Mouse (Mus musculus): ENCODE data around the gene 1700029J07Rik. TPM values are rescaled to one million over a fixed set of nuclear protein-coding genes. Genes with fewer than 3 reads are reported as not detected.
A peak's percentile ranks its signal among the peaks of the same experiment; 100 is the strongest.

1700029J07Rik gene
- 0.16 and 0.36 TPM in 2 replicates for total RNA-seq (2012; rRNA removed)

DNA sequence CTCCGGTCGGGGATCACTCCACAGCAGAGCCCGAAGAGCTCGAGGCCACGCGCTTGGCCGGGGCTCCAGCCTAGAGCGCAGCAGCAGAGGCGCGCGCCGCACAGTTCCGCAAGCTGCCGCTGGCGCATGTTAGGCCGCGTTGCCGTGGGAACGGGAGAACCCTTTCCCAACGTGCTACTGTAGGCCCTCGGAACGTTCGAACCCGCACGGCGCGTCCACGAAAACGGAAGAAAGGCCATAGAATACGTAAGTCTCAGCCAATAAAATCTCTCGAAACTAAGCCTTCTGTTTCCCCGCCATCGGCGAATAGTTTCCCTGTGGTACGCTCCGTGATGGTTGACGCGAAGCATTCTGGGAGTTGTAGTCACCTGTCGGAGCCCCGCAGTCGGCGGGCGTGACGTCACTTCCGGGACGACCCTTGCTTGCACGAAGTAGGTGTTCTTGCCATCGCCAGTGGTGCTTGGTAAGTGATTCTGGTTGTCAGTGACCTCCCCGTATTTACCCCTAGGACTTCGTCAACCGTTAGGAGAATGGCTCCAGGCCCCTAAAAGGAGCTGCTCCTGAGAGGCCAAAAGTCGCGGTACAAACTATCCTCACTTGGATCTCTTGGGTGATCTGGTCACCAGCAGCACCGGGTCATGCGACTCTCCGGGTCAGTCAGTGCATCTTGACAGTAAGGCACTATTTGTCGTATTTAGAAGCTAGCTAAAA lies at the start of gene 1700029J07Rik, which contains the start of gene Ufsp2:
Gene 1700029J07Rik, minus strand, starts transcription at position 127 of the 711 bp plus-strand sequence.
Gene Ufsp2, plus strand, starts transcription at position 403 of the 711 bp plus-strand sequence.
- Histone ChIP-seq H3K9ac (ENCODE audit: insufficient read depth, low read depth, low read length, poor library complexity, severe bottlenecking) (peak within 1 kb of the TSS; percentile 62), H3K27ac (ENCODE audit: insufficient read depth, low read depth, low read length, poor library complexity, severe bottlenecking) (no peak within 1 kb of the TSS), H3K4me3 (ENCODE audit: insufficient read depth in 1 of 2, low read depth in 1 of 2, low read length in 2 of 2, poor library complexity in 1 of 2, severe bottlenecking in 1 of 2) (peak within 1 kb of the TSS; percentile 64 to 86), H3K36me3 (ENCODE audit: control insufficient read depth, insufficient read depth, low read length, poor library complexity, severe bottlenecking) (no peaks in the 10 kb centered on the region; the same call in 1 of the 2 replicates), H3K4me1 (ENCODE audit: control insufficient read depth in 2 of 2, insufficient read depth in 2 of 2, low read length in 2 of 2, poor library complexity in 1 of 2) (no peaks in the 10 kb centered on the region), H3K9me3 (ENCODE audit: control insufficient read depth, insufficient read depth, low read depth, low read length) (no peaks in the 10 kb centered on the region)
- in situ Hi-C loops (cut with MboI; ENCODE audit: low sequenced_read_pairs in 2 of 2, unreplicated experiment in 2 of 2), result no loop called here
- DNase-seq (ENCODE audit: low read depth, low spot score), result peak; percentile 90
- peak; percentile 90 for TF ChIP-seq HCFC1 (IDR thresholded peaks at IDR 0.05; ENCODE audit: borderline replicate concordance, insufficient read depth, low read length)
- TF ChIP-seq ZNF384 (IDR thresholded peaks at IDR 0.05; ENCODE audit: low read depth, low read length), result no peak
- no peak for TF ChIP-seq ZC3H11A (IDR thresholded peaks at IDR 0.05; ENCODE audit: borderline replicate concordance, low read depth, low read length)

DNA sequence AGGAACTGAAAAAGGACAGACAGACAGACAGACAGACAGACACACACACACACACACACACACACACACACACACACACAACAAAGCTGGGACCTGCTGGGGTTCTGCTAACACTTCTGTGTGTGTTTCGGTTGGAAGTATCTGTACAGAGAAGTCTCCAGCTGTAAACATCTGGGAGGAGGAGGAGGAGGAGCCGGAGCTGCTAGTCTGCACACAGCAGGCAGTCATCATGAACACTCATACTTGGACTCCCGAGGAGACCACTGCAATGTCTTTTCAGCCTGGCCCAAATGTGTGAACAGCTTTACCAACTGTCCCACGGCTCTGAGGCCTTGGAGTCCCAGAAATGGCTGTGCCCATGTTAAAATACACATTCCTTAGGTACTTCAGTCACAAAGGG lies 49.3 kb upstream of the 1700029J07Rik start:
- Histone ChIP-seq H3K9ac (ENCODE audit: insufficient read depth, low read depth, low read length, poor library complexity, severe bottlenecking) (no peak overlapping the region), H3K4me3 (ENCODE audit: insufficient read depth in 1 of 2, low read depth in 1 of 2, low read length in 2 of 2, poor library complexity in 1 of 2, severe bottlenecking in 1 of 2) (no peak overlapping the region), H3K27ac (ENCODE audit: insufficient read depth, low read depth, low read length, poor library complexity, severe bottlenecking) (no peak overlapping the region), H3K36me3 (ENCODE audit: control insufficient read depth, insufficient read depth, low read length, poor library complexity, severe bottlenecking) (no peaks in the 10 kb centered on the region), H3K9me3 (ENCODE audit: control insufficient read depth, insufficient read depth, low read depth, low read length) (no peaks in the 10 kb centered on the region), H3K4me1 (ENCODE audit: control insufficient read depth in 2 of 2, insufficient read depth in 2 of 2, low read length in 2 of 2, poor library complexity in 1 of 2) (no peaks in the 10 kb centered on the region)
- in situ Hi-C loops (cut with MboI; ENCODE audit: low sequenced_read_pairs in 2 of 2, unreplicated experiment in 2 of 2), result no loop called here
- TF ChIP-seq MAFK (IDR thresholded peaks at IDR 0.05; ENCODE audit: insufficient read depth, low read depth, low read length), result no peak
- TF ChIP-seq ZNF384 (IDR thresholded peaks at IDR 0.05; ENCODE audit: low read depth, low read length), result no peak
- no peak for TF ChIP-seq HCFC1 (IDR thresholded peaks at IDR 0.05; ENCODE audit: borderline replicate concordance, insufficient read depth, low read length)
- TF ChIP-seq CHD2 (IDR thresholded peaks at IDR 0.05; ENCODE audit: low read depth, low read length), result no peak
- no peak for TF ChIP-seq ZC3H11A (IDR thresholded peaks at IDR 0.05; ENCODE audit: borderline replicate concordance, low read depth, low read length)
- DNase-seq (ENCODE audit: low read depth, low spot score), result no peak

- DNase-seq (ENCODE audit: low read depth, low spot score), result no peak
- TF ChIP-seq MAFK (IDR thresholded peaks at IDR 0.05; ENCODE audit: insufficient read depth, low read depth, low read length), result no peak
- no peak for TF ChIP-seq HCFC1 (IDR thresholded peaks at IDR 0.05; ENCODE audit: borderline replicate concordance, insufficient read depth, low read length)
- no peak for TF ChIP-seq ZC3H11A (IDR thresholded peaks at IDR 0.05; ENCODE audit: borderline replicate concordance, low read depth, low read length)
- TF ChIP-seq CHD2 (IDR thresholded peaks at IDR 0.05; ENCODE audit: low read depth, low read length), result no peak
- TF ChIP-seq ZNF384 (IDR thresholded peaks at IDR 0.05; ENCODE audit: low read depth, low read length), result no peak
- Histone ChIP-seq H3K9ac (ENCODE audit: insufficient read depth, low read depth, low read length, poor library complexity, severe bottlenecking) (no peak overlapping the region), H3K9me3 (ENCODE audit: control insufficient read depth, insufficient read depth, low read depth, low read length) (no peaks in the 10 kb centered on the region), H3K4me3 (ENCODE audit: insufficient read depth in 1 of 2, low read depth in 1 of 2, low read length in 2 of 2, poor library complexity in 1 of 2, severe bottlenecking in 1 of 2) (no peak overlapping the region), H3K4me1 (ENCODE audit: control insufficient read depth in 2 of 2, insufficient read depth in 2 of 2, low read length in 2 of 2, poor library complexity in 1 of 2) (no peaks in the 10 kb centered on the region), H3K36me3 (ENCODE audit: control insufficient read depth, insufficient read depth, low read length, poor library complexity, severe bottlenecking) (no peaks in the 10 kb centered on the region), H3K27ac (ENCODE audit: insufficient read depth, low read depth, low read length, poor library complexity, severe bottlenecking) (no peak overlapping the region)
- in situ Hi-C loops (cut with MboI; ENCODE audit: low sequenced_read_pairs in 2 of 2, unreplicated experiment in 2 of 2), result no loop called here
Observed at GRCm38 (mm10) chr8:46022758-46023157, 47.7 kb upstream of the 1700029J07Rik start.

GRCm38 (mm10) chr8:46022203-46022602 lies 47.2 kb upstream of the 1700029J07Rik start:
- no peaks in the 10 kb centered on the region for H3K9me3 ChIP-seq (ENCODE audit: control insufficient read depth, insufficient read depth, low read depth, low read length)
- DNase-seq (ENCODE audit: low read depth, low spot score), result no peak
- no peak overlapping the region for H3K9ac ChIP-seq (ENCODE audit: insufficient read depth, low read depth, low read length, poor library complexity, severe bottlenecking)
- no peak overlapping the region for H3K4me3 ChIP-seq (ENCODE audit: insufficient read depth in 1 of 2, low read depth in 1 of 2, low read length in 2 of 2, poor library complexity in 1 of 2, severe bottlenecking in 1 of 2)
- H3K4me1 ChIP-seq (ENCODE audit: control insufficient read depth in 2 of 2, insufficient read depth in 2 of 2, low read length in 2 of 2, poor library complexity in 1 of 2), result no peaks in the 10 kb centered on the region
- in situ Hi-C loops (cut with MboI; ENCODE audit: low sequenced_read_pairs in 2 of 2, unreplicated experiment in 2 of 2), result no loop called here
- H3K36me3 ChIP-seq (ENCODE audit: control insufficient read depth, insufficient read depth, low read length, poor library complexity, severe bottlenecking), result no peaks in the 10 kb centered on the region
- H3K27ac ChIP-seq (ENCODE audit: insufficient read depth, low read depth, low read length, poor library complexity, severe bottlenecking), result no peak overlapping the region
- TF ChIP-seq ZNF384 (IDR thresholded peaks at IDR 0.05; ENCODE audit: low read depth, low read length), result no peak
- no peak for TF ChIP-seq MAFK (IDR thresholded peaks at IDR 0.05; ENCODE audit: insufficient read depth, low read depth, low read length)
- TF ChIP-seq HCFC1 (IDR thresholded peaks at IDR 0.05; ENCODE audit: borderline replicate concordance, insufficient read depth, low read length), result no peak
- TF ChIP-seq CHD2 (IDR thresholded peaks at IDR 0.05; ENCODE audit: low read depth, low read length), result no peak
- TF ChIP-seq ZC3H11A (IDR thresholded peaks at IDR 0.05; ENCODE audit: borderline replicate concordance, low read depth, low read length), result no peak

Data from ES-E14 (cell line).